Mouse (Mus musculus): ENCODE data around the gene Olfr1297. TPM values are rescaled to one million over a fixed set of nuclear protein-coding genes. Genes with fewer than 3 reads are reported as not detected.

Olfr1297 gene
- polyA plus RNA-seq (2015; fragmentation: Nextera tagmentation; extraction: Ambion mirVana) = not detected in 2 replicates

- no peaks in the 10 kb centered on the region for H3K36me3 ChIP-seq
- no peak for ATAC-seq (ENCODE audit: low FRiP score, low read depth)
- WGBS = 74% methylated on average over 1 of the region's 1 CpGs
- H3K27ac ChIP-seq = no peak within 1 kb of the TSS
- H3K4me1 ChIP-seq = no peaks in the 10 kb centered on the region
- H3K9me3 ChIP-seq = no peaks in the 10 kb centered on the region
- H3K9ac ChIP-seq = no peak within 1 kb of the TSS
- H3K4me3 ChIP-seq = no peak within 1 kb of the TSS
- H3K4me2 ChIP-seq (replicated peaks) = no peak within 1 kb of the TSS
- no peaks in the 10 kb centered on the region for H3K27me3 ChIP-seq
Observed at GRCm38 (mm10) chr2:111626397-111626796, at the start of gene Olfr1297. TSS of gene Olfr1297 (minus strand) at chr2:111626497.

GRCm38 (mm10) chr2:111661119-111661518 is 34.8 kb upstream of the Olfr1297 start, which contains the start of gene Olfr1299:
TSS of gene Olfr1299 (plus strand) at chr2:111661419.
- H3K36me3 ChIP-seq = no peaks in the 10 kb centered on the region
- no peak within 1 kb of the TSS for H3K27ac ChIP-seq
- no peak within 1 kb of the TSS for H3K9ac ChIP-seq
- H3K4me2 ChIP-seq (replicated peaks) = no peak within 1 kb of the TSS
- WGBS = 80% methylated on average over 4 of the region's 4 CpGs
- H3K9me3 ChIP-seq = 0 out of 2 replicates have a peak, but pooled peaks cover 3% of the 10 kb centered on the region
- no peak within 1 kb of the TSS for H3K4me3 ChIP-seq
- no peak for ATAC-seq (ENCODE audit: low FRiP score, low read depth)
- H3K4me1 ChIP-seq = no peaks in the 10 kb centered on the region
- no peaks in the 10 kb centered on the region for H3K27me3 ChIP-seq

- no peaks in the 10 kb centered on the region for H3K4me1 ChIP-seq
- no peaks in the 10 kb centered on the region for H3K9me3 ChIP-seq
- WGBS = 81% methylated on average over 1 of the region's 1 CpGs
- H3K27me3 ChIP-seq = no peaks in the 10 kb centered on the region
- no peak within 1 kb of the TSS for H3K4me2 ChIP-seq (replicated peaks)
- H3K27ac ChIP-seq = no peak within 1 kb of the TSS
- ATAC-seq (ENCODE audit: low FRiP score, low read depth) = no peak
- no peaks in the 10 kb centered on the region for H3K36me3 ChIP-seq
- no peak within 1 kb of the TSS for H3K9ac ChIP-seq
- H3K4me3 ChIP-seq = no peak within 1 kb of the TSS
Observed at GRCm38 (mm10) chr2:111649101-111649500, 22.8 kb upstream of the Olfr1297 start, which contains the start of gene Olfr1298. TSS of gene Olfr1298 (minus strand) at chr2:111649201.

DNA sequence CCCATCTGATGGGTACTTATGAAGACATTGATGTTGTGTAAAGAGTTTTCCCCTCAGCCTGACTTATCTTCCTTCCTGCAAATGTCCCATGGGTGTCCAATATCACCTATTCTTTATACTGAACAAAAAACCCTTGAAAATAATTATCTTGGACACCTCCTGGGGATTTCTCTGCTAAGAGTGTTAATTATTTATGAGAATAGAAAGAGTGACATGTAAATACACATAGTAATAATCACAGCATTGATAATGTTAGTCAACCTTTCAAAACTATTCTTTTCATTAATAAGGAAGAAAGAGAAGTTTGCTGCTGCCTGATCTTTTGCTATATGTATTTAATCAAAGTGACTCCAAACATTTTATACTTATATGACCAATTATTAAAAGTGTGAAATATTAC is 56.7 kb downstream of the Olfr1297 start, which contains the start of gene Olfr1295:
Gene Olfr1295, minus strand, starts transcription at position 101 of the 400 bp plus-strand sequence.
- Histone ChIP-seq H3K4me2 (replicated peaks) (no peak within 1 kb of the TSS), H3K9ac (no peak within 1 kb of the TSS), H3K27me3 (no peaks in the 10 kb centered on the region), H3K36me3 (no peaks in the 10 kb centered on the region), H3K4me1 (no peaks in the 10 kb centered on the region), H3K9me3 (no peaks in the 10 kb centered on the region), H3K4me3 (no peak within 1 kb of the TSS), H3K27ac (no peak within 1 kb of the TSS)
- no peak for ATAC-seq (ENCODE audit: low FRiP score, low read depth)

Other genes with a start within 250 kb of the Olfr1297 start
- not detected in 2 replicates for gene Olfr1286, start 203.4 kb downstream of the Olfr1297 start, polyA plus RNA-seq (2015; fragmentation: Nextera tagmentation; extraction: Ambion mirVana)
- not detected in 2 replicates for gene Olfr1287, start 177.4 kb downstream of the Olfr1297 start, polyA plus RNA-seq (2015; fragmentation: Nextera tagmentation; extraction: Ambion mirVana)
- not detected in 2 replicates for gene Olfr1288, start 152.4 kb downstream of the Olfr1297 start, polyA plus RNA-seq (2015; fragmentation: Nextera tagmentation; extraction: Ambion mirVana)
- gene Olfr1289, start 145.7 kb downstream of the Olfr1297 start, polyA plus RNA-seq (2015; fragmentation: Nextera tagmentation; extraction: Ambion mirVana) = not detected in 2 replicates
- not detected in 2 replicates for gene Olfr1290, start 132.7 kb downstream of the Olfr1297 start, polyA plus RNA-seq (2015; fragmentation: Nextera tagmentation; extraction: Ambion mirVana)
- not detected in 2 replicates for gene Olfr1291-ps1, start 129.3 kb downstream of the Olfr1297 start, polyA plus RNA-seq (2015; fragmentation: Nextera tagmentation; extraction: Ambion mirVana)
- not detected in 2 replicates for gene Olfr1293-ps, start 101.3 kb downstream of the Olfr1297 start, polyA plus RNA-seq (2015; fragmentation: Nextera tagmentation; extraction: Ambion mirVana)
- not detected in 2 replicates for gene Olfr1294, start 86.2 kb downstream of the Olfr1297 start, polyA plus RNA-seq (2015; fragmentation: Nextera tagmentation; extraction: Ambion mirVana)
- not detected in 2 replicates for gene Olfr1295, start 56.8 kb downstream of the Olfr1297 start, polyA plus RNA-seq (2015; fragmentation: Nextera tagmentation; extraction: Ambion mirVana)
- gene Olfr1298, start 22.7 kb upstream of the Olfr1297 start, polyA plus RNA-seq (2015; fragmentation: Nextera tagmentation; extraction: Ambion mirVana) = not detected in 2 replicates
- gene Olfr1299, start 34.9 kb upstream of the Olfr1297 start, polyA plus RNA-seq (2015; fragmentation: Nextera tagmentation; extraction: Ambion mirVana) = not detected in 2 replicates
- not detected in 2 replicates for gene Olfr1301, start 124.5 kb upstream of the Olfr1297 start, polyA plus RNA-seq (2015; fragmentation: Nextera tagmentation; extraction: Ambion mirVana)
- not detected in 2 replicates for gene Olfr1302, start 150.9 kb upstream of the Olfr1297 start, polyA plus RNA-seq (2015; fragmentation: Nextera tagmentation; extraction: Ambion mirVana)
- not detected in 2 replicates for gene Olfr1303, start 193.8 kb upstream of the Olfr1297 start, polyA plus RNA-seq (2015; fragmentation: Nextera tagmentation; extraction: Ambion mirVana)